Mouse (Mus musculus) bone marrow macrophage, adult 2 months (primary cell): Measurements from ENCODE around the gene Mup10. TPM values are rescaled to one million over a fixed set of nuclear protein-coding genes. Genes with fewer than 3 reads are reported as not detected.
"Not testable (repeated sequence)": the region's sequence is repeated elsewhere in the genome, so short reads cannot be mapped to it uniquely, and the experiment has no call there.

Experiments used
- H3K27ac ChIP-seq: 2 replicates; pipeline ENCODE4 v1.5.1; 2012; ENCODE audit warnings: low read depth, low read length; ENCODE audit not compliant: insufficient read depth
- H3K4me1 ChIP-seq: 2 replicates; pipeline ENCODE4 v1.6.1; 2012; ENCODE audit warnings: low read length; ENCODE audit not compliant: control insufficient read depth, insufficient read depth
- H3K4me3 ChIP-seq: 2 replicates; pipeline ENCODE4 v1.5.1; 2012; ENCODE audit warnings: mild to moderate bottlenecking, low read length, moderate library complexity; ENCODE audit not compliant: insufficient read depth
- polyA plus RNA-seq: library from polyadenylated mRNA; stranded (reverse); fragments of >200 nt; gene quantifications from 2 replicates; pipeline ENCODE4 v1.2.4, GENCODE M21; 2012; ENCODE audit not compliant: missing spikeins, insufficient read depth, insufficient read length

Mup10 gene
- polyA plus RNA-seq, result not detected in 2 replicates

- H3K4me1 ChIP-seq, H3K4me3 ChIP-seq, H3K27ac ChIP-seq: not testable (repeated sequence)
Observed at GRCm38 (mm10) chr4:60582099-60582498, at the start of gene Mup10. Gene Mup10, minus strand, starts transcription at chr4:60582199.

Other genes starting within 250 kb of the Mup10 start
- not detected in 2 replicates for gene Mup9, start 160.2 kb downstream of the Mup10 start, polyA plus RNA-seq
- gene Mup1, start 80.2 kb downstream of the Mup10 start, polyA plus RNA-seq, result not detected in 2 replicates
- gene Mup11, start 80.2 kb upstream of the Mup10 start, polyA plus RNA-seq, result not detected in 2 replicates
- not detected in 2 replicates for gene Mup12, start 159.1 kb upstream of the Mup10 start, polyA plus RNA-seq
- not detected in 2 replicates for gene Mup22, start 239.3 kb upstream of the Mup10 start, polyA plus RNA-seq